Mouse (Mus musculus) embryonic facial prominence, embryonic 13.5 days (tissue): ENCODE measurements around the gene Rpusd1. TPM values are rescaled to one million over a fixed set of nuclear protein-coding genes. Genes with fewer than 3 reads are reported as not detected.
A peak's percentile ranks its signal among the peaks of the same experiment; 100 is the strongest.
"Not testable (repeated sequence)": the region's sequence is repeated elsewhere in the genome, so short reads cannot be mapped to it uniquely, and the experiment has no call there.

Experiments used
- ATAC-seq: fragments of 200-750 bp; cut with Nextera tagmentation; 2 replicates; pipeline ENCODE4 v1.8.0; 2017; ENCODE audit warnings: low read depth; ENCODE audit not compliant: insufficient number of reproducible peaks, insufficient read depth, low FRiP score, low TSS enrichment
- H3K27ac ChIP-seq: fragments of 300-500 bp; sonication (generic); 2 replicates; pipeline ENCODE4 v1.5.1; 2015; ENCODE audit warnings: moderate library complexity, mild to moderate bottlenecking, inconsistent platforms
- H3K27me3 ChIP-seq: fragments of 300-500 bp; sonication (generic); 2 replicates; pipeline ENCODE4 v1.6.1; 2015; ENCODE audit warnings: mild to moderate bottlenecking, inconsistent platforms
- H3K36me3 ChIP-seq: fragments of 300-500 bp; sonication (generic); 2 replicates; pipeline ENCODE4 v1.6.1; 2015; ENCODE audit warnings: mild to moderate bottlenecking, inconsistent platforms
- H3K4me1 ChIP-seq: fragments of 300-500 bp; sonication (generic); 2 replicates; pipeline ENCODE4 v1.6.1; 2015; ENCODE audit warnings: inconsistent platforms
- H3K4me2 ChIP-seq: fragments of 300-500 bp; sonication (generic); 2 replicates; pipeline ENCODE4 v1.6.1; 2015; ENCODE audit warnings: moderate library complexity, mild to moderate bottlenecking, inconsistent platforms
- H3K4me3 ChIP-seq: fragments of 300-500 bp; sonication (generic); 2 replicates; pipeline ENCODE4 v1.5.1; 2015; ENCODE audit warnings: mild to moderate bottlenecking, inconsistent platforms
- H3K9ac ChIP-seq: fragments of 300-500 bp; sonication (generic); 2 replicates; pipeline ENCODE4 v1.6.1; 2015; ENCODE audit warnings: mild to moderate bottlenecking, inconsistent platforms
- H3K9me3 ChIP-seq: fragments of 300-500 bp; sonication (generic); 2 replicates; pipeline ENCODE4 v1.6.1; 2016; ENCODE audit warnings: inconsistent platforms
- WGBS: fragments of 180-500 bp; shearing (Covaris S2); methylation state at CpG from one replicate; pipeline ENCODE4 v1.1.7; 2015; ENCODE audit warnings: mixed read lengths; 5-methylcytosine and 5-hydroxymethylcytosine counted together
- polyA plus RNA-seq: library from polyadenylated mRNA; unstranded; fragments of >200 nt; fragmentation: Nextera tagmentation; extraction: Ambion mirVana; gene quantifications from 2 replicates; pipeline ENCODE4 v1.2.1, GENCODE M21; 2015

Gene Rpusd1
- polyA plus RNA-seq, 1 experiment from 2014 or later = 28.9 TPM

DNA sequence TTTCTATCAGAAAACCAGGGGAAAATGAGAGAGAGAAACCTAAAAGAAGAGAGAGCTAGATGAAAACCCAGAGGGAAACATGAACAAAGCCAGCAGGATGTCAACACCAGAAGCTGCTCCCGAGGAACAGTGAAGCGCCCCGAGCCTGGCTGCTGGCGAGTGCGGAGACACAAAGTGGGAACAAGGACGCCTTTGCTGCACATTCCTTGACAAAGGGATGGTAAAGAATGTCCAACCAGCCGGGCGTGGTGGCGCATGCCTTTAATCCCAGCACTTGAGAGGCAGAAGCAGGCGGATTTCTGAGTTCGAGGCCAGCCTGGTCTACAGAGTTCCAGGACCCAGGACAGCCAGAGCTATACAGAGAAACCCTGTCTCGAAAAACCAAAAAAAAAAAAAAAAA is 14.0 kb downstream of the Rpusd1 start:
- not testable (repeated sequence) for H3K4me3 ChIP-seq, H3K27ac ChIP-seq, H3K27me3 ChIP-seq, ATAC-seq, H3K9ac ChIP-seq, H3K36me3 ChIP-seq, H3K4me1 ChIP-seq, H3K9me3 ChIP-seq, H3K4me2 ChIP-seq
- WGBS = 71% methylated on average over 12 of the region's 12 CpGs

DNA sequence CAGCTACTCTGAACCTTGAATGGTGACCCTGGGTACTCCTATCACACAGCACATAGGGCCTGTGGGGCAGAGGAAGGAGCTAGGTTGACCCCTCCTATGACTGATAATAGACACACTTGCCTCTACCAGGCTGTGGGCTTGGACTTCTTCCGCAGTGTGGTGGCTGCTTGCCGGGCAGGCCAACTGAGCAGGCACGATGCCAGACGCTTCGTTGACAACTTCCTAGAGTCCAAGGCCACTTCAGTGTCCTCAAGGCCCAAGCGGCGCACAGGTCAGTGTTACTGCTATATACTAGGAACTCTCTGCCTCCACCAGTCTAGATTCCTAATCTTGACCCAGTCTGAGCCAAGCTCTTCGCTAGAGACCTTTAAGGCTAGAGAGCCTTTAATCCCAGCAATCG is 16.4 kb downstream of the Rpusd1 start:
- no peak for ATAC-seq
- H3K27ac ChIP-seq = no peak overlapping the region

DNA sequence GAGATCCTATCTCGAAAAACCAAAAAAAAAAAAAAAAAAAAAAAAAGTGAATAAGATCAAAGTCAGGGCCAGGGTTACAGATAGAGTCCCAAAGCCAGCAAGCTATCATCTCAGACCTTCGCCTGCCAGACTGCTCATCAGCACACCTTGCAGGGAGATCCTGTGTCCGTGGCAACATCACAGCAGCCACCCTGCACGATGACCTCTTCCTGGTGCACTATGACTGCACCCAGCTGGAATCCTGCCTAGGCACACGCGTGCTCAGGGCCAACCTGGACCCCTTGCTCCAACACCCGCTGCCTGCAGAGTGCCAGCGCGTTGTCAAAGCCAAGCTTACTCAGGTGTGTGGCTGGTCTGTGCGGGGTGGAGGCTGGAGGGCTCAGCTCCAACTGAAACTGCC is 16.8 kb downstream of the Rpusd1 start:
- no peak overlapping the region for H3K27ac ChIP-seq
- ATAC-seq = no peak
- H3K36me3 ChIP-seq = no peaks in the 10 kb centered on the region
- H3K4me1 ChIP-seq = no peaks in the 10 kb centered on the region
- H3K9me3 ChIP-seq = no peaks in the 10 kb centered on the region
- H3K4me3 ChIP-seq = no peak overlapping the region
- 0 out of 2 replicates have a peak, but pooled peaks cover 3% of the 10 kb centered on the region for H3K27me3 ChIP-seq
- WGBS = 80% methylated on average over 10 of the region's 10 CpGs
- H3K9ac ChIP-seq = no peak overlapping the region
- H3K4me2 ChIP-seq = no peak overlapping the region

More for the DNA sequence above, 16.4 kb downstream of the Rpusd1 start:
- H3K36me3 ChIP-seq = no peaks in the 10 kb centered on the region
- no peaks in the 10 kb centered on the region for H3K4me1 ChIP-seq
- no peak overlapping the region for H3K4me2 ChIP-seq
- H3K27me3 ChIP-seq = 0 out of 2 replicates have a peak, but pooled peaks cover 3% of the 10 kb centered on the region
- no peaks in the 10 kb centered on the region for H3K9me3 ChIP-seq
- H3K4me3 ChIP-seq = no peak overlapping the region
- 92% methylated on average over 9 of the region's 9 CpGs for WGBS
- H3K9ac ChIP-seq = no peak overlapping the region

DNA sequence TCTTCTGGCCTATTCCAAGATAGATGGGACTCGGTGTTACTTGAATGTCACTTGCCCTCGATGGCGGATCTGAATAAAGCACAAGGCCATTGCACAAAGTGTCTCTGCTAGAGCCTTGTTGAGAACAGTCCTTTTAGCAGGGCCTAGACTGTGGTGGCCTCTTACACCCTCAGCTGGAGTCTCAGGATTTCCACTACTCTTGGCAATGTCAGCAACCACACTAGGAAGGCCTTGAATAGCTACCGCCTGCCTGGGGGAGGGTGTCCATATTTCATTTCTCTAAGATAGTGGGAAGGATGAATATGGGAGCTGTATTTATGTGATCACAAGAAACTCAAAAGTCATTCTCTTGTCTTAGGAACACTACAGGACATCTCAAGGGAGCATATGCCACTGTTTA is 20.8 kb downstream of the Rpusd1 start:
- Histone ChIP-seq H3K9ac (no peak overlapping the region), H3K4me2 (no peak overlapping the region), H3K9me3 (no peaks in the 10 kb centered on the region), H3K27ac (no peak overlapping the region), H3K36me3 (no peaks in the 10 kb centered on the region), H3K4me1 (peaks cover 8% of the 10 kb centered on the region), H3K4me3 (no peak overlapping the region), H3K27me3 (0 out of 2 replicates have a peak, but pooled peaks cover 3% of the 10 kb centered on the region)
- ATAC-seq = no peak
- WGBS = 94% methylated on average over 4 of the region's 4 CpGs

DNA sequence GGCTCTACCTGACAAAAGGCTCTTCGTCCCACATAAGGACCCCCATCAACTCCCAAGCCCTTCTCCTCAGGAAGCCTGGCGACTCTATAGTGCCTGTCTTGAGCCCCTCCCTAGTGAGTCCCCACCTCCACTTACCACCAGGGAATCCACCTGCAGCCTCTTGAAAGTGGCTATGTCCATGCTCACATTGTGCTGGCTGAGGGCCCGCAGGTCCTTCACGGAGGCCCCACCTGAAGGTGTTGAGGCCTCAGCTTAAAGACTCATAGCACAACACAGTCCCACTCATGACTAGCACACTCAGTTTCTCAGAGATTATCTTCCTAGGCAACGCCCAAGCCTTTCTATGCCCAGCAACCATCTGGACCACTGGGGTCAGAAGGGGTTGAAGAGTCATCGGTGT is 21.8 kb downstream of the Rpusd1 start:
- no peak overlapping the region for H3K9ac ChIP-seq
- no peaks in the 10 kb centered on the region for H3K36me3 ChIP-seq
- no peak overlapping the region for H3K4me2 ChIP-seq
- 0 out of 2 replicates have a peak, but pooled peaks cover 3% of the 10 kb centered on the region for H3K27me3 ChIP-seq
- H3K4me3 ChIP-seq = no peak overlapping the region
- ATAC-seq = no peak
- peaks cover 8% of the 10 kb centered on the region for H3K4me1 ChIP-seq
- 77% methylated on average over 6 of the region's 6 CpGs for WGBS
- H3K9me3 ChIP-seq = no peaks in the 10 kb centered on the region
- H3K27ac ChIP-seq = no peak overlapping the region

DNA sequence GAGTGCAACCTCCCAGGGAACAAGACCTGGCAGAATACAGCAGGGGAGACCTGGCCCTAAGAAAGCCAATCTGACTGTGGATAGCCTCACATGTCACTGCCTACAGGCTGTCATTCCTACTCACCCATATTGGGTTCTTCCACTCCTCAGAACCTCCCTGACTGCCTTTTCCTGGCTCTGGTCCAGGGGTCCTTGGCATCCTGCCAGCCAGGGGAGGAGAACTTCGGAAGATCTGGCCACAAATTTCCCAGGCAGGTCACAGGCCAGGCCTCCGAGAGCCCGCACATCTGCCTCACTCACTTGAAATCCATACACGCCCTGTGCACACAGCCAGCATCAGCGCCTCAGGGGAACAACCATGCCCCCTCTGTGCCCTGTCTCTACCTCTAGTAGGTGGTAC is 24.0 kb downstream of the Rpusd1 start:
- no peak overlapping the region for H3K4me3 ChIP-seq
- H3K9me3 ChIP-seq = no peaks in the 10 kb centered on the region
- 0 out of 2 replicates have a peak, but pooled peaks cover 3% of the 10 kb centered on the region for H3K27me3 ChIP-seq
- H3K36me3 ChIP-seq = no peaks in the 10 kb centered on the region
- 37% methylated on average over 5 of the region's 5 CpGs for WGBS
- ATAC-seq = no peak
- H3K4me1 ChIP-seq = peaks cover 12% of the 10 kb centered on the region
- no peak overlapping the region for H3K4me2 ChIP-seq
- H3K9ac ChIP-seq = peak overlapping the region; percentile 54
- no peak overlapping the region for H3K27ac ChIP-seq

DNA sequence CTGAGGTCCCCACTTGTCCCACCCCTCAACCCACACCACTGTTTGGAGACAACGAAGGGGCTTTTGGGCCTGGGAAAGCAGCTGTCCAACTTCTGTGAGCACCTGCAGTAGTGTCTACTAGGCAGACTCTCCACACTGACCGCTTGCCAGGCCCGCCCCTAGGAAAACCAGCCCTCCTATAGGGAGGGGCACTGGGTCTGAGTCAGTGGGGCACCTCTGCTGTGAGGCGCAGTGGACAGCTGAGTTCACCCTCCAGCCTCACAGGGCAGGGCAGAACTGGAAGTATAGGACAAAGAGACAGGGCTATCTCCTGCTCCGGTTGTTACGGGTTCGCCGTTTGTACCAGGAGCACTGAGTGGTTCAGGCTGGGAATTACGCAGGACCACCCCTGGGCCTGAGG is 26.8 kb downstream of the Rpusd1 start, which contains the start of gene Msln:
Msln (minus strand) TSS at position 138 of the 400 bp plus-strand sequence.
- H3K27me3 ChIP-seq = no peaks in the 10 kb centered on the region
- no peaks in the 10 kb centered on the region for H3K9me3 ChIP-seq
- H3K4me1 ChIP-seq = peaks cover 12% of the 10 kb centered on the region
- WGBS = 83% methylated on average over 9 of the region's 9 CpGs
- ATAC-seq = no peak
- H3K4me3 ChIP-seq = no peak within 1 kb of the TSS
- H3K27ac ChIP-seq = no peak within 1 kb of the TSS
- no peak within 1 kb of the TSS for H3K4me2 ChIP-seq
- H3K9ac ChIP-seq = peak within 1 kb of the TSS; percentile 21; the same call in 1 of the 2 replicates
- no peaks in the 10 kb centered on the region for H3K36me3 ChIP-seq

DNA sequence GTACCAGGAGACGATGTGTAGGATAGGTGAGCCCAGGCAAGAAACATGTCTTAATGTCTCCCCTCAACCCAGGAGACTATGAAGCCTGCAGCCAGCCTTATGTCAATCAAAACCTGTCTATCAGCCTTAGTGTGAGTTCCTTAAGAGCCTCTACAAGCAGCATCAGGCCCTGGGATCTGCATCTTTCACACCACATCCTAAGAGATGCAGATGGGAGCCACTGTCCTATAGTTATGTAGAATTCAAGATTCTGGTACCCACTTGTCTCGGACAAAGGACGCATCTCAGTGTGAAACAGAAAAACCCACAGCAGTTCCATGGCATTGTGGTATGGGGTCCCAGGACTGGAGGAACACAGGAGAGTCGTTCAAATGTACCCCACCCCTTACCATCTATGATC is 27.6 kb downstream of the Rpusd1 start:
- Histone ChIP-seq H3K4me3 (no peak overlapping the region), H3K27me3 (no peaks in the 10 kb centered on the region), H3K9ac (peak overlapping the region; percentile 21; the same call in 1 of the 2 replicates), H3K27ac (no peak overlapping the region), H3K4me1 (peaks cover 12% of the 10 kb centered on the region), H3K36me3 (no peaks in the 10 kb centered on the region), H3K4me2 (no peak overlapping the region), H3K9me3 (no peaks in the 10 kb centered on the region)
- 77% methylated on average over 4 of the region's 4 CpGs for WGBS
- no peak for ATAC-seq

DNA sequence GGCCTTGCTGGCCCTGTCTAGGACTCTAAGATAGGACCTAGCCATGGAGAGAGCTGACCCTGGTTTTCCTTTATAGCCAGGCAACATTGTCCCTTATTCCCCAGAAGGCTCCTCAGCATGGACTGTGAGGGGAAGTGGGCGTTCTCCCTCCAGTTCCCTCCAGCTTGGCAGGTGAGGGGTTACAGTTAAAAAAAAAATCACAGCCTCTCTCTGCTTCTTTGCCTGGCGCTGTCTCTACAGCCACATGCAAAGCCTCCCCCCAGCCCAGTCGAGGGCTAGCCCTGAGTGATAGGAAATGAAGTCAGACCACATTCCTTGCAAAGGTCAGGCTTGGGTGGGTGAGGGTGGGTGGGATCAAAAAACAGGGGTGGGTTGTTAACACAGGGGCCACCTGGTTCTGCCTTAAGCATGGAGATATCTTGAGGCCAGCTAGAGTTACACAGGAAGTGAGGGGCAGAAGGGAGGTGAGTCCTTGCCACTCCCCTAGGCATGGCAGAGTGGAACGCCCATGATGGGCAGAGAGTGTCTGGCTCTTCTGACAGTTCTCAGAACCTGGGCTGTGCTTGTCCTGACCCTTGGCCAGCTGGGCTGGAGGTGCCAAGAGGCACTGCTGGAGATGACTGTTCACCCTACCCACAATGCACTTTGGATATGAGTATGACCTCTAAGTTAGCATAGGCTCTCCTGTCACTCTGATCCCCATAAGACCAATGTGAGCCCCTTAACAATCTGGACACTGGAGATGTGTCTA is 28.3 kb downstream of the Rpusd1 start:
- no peak overlapping the region for H3K4me2 ChIP-seq
- ATAC-seq = no peak
- H3K27ac ChIP-seq = no peak overlapping the region
- H3K4me3 ChIP-seq = no peak overlapping the region
- no peak overlapping the region for H3K9ac ChIP-seq
- 24% methylated on average over 4 of the region's 4 CpGs for WGBS
- H3K9me3 ChIP-seq = no peaks in the 10 kb centered on the region
- no peaks in the 10 kb centered on the region for H3K36me3 ChIP-seq
- peaks cover 12% of the 10 kb centered on the region for H3K4me1 ChIP-seq
- no peaks in the 10 kb centered on the region for H3K27me3 ChIP-seq

DNA sequence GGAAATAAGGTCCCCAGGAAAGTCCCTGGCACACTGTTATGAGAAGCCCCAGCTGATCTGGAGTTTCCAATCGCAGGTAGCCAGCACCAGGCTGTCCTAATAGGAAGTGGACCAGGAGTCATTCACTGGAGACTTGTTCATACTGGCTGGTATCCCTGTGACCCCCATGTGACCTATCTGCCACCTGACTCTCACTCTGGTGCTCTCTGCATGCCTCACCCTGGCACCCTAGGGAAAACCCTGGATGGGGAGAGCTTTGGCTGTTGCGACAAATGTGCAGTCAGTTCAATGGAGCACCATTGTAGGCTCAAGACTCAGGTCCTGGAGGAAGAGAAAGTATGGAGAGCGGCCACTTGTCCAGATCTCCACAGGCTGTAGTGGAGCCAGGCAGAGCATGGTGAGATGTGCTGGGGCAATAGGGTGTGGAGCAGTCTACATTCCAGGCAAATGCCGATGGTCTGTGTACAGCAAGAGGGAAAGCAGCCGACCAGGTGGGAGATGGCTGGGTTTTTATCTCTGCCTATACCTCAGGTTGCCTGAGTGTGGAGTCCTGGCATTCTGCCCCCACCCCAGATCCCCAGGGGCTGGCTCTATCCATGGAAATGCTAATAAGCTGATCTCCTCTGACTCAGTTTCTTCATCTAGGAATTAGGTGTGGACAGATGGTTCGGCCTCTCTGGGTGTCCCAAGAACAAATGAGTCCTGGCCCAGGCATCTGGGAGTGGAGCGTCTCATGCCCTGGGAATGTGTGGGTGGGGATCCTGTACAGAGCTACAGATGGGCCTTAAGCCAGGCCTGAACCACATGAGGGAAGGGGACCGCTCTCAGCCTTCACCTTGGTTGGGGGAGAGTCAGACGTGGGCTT is 29.1 kb downstream of the Rpusd1 start:
- ATAC-seq = no peak
- H3K36me3 ChIP-seq = no peaks in the 10 kb centered on the region
- no peak overlapping the region for H3K27ac ChIP-seq
- no peak overlapping the region for H3K9ac ChIP-seq
- H3K9me3 ChIP-seq = no peaks in the 10 kb centered on the region
- WGBS = 76% methylated on average over 9 of the region's 9 CpGs
- no peaks in the 10 kb centered on the region for H3K27me3 ChIP-seq
- H3K4me1 ChIP-seq = peaks cover 5% of the 10 kb centered on the region
- H3K4me2 ChIP-seq = no peak overlapping the region
- H3K4me3 ChIP-seq = no peak overlapping the region

DNA sequence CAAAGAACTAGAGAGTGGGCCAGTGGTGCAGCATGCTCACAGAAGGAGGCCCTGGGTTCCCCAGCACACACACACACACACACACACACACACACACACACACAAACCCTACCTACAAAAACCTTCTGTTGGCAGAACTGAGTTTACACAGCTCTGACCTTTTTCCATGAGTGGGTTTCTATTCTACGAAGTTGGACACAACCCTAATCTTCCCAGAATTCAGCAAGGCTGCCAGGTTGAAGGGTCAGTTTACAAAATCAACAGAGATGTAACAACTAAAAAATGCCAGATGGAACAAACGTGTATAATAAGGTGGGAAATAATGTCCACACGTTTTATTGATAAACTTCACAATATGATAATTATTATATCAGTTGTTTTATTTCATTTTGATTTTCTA is 30.2 kb downstream of the Rpusd1 start:
- Histone ChIP-seq H3K27me3 (no peaks in the 10 kb centered on the region), H3K4me2 (no peak overlapping the region), H3K27ac (no peak overlapping the region), H3K9ac (no peak overlapping the region), H3K9me3 (no peaks in the 10 kb centered on the region), H3K4me1 (0 out of 2 replicates have a peak, but pooled peaks cover 4% of the 10 kb centered on the region), H3K4me3 (no peak overlapping the region), H3K36me3 (no peaks in the 10 kb centered on the region)
- ATAC-seq = no peak
- WGBS = 54% methylated on average over 3 of the region's 3 CpGs
